Mouse (Mus musculus): ENCODE results near the gene Gale. TPM values are rescaled to one million over a fixed set of nuclear protein-coding genes. Genes with fewer than 3 reads are reported as not detected.
A peak's percentile ranks its signal among the peaks of the same experiment; 100 is the strongest.

The Gale gene
- polyA plus RNA-seq, 1 experiment from 2014 or later = 38.6 TPM

- Histone ChIP-seq H3K36me3 (replicated peaks) (peaks cover 8% of the 10 kb centered on the region), H3K27me3 (no peaks in the 10 kb centered on the region), H3K9ac (peak overlapping the region; percentile 92; the same call in 1 of the 2 replicates), H3K4me2 (peak overlapping the region; percentile 90), H3K4me3 (replicated peaks) (peak overlapping the region; percentile 86), H3K27ac (replicated peaks) (peak overlapping the region; percentile 80), H3K4me1 (replicated peaks) (peaks cover 57% of the 10 kb centered on the region), H3K9me3 (replicated peaks) (no peaks in the 10 kb centered on the region)
- peak; percentile 3; the same call in 1 of the 2 replicates for ATAC-seq (ENCODE audit: insufficient read depth)
- 64% methylated on average over 10 of the region's 10 CpGs for WGBS (ENCODE audit: insufficient replicate concordance)
Observed at GRCm38 (mm10) chr4:135945706-135946105, 17.8 kb upstream of the Gale start.

- H3K27ac ChIP-seq (replicated peaks) = peak within 1 kb of the TSS; percentile 80
- H3K4me2 ChIP-seq = peak within 1 kb of the TSS; percentile 90
- H3K4me1 ChIP-seq (replicated peaks) = peaks cover 57% of the 10 kb centered on the region
- H3K9ac ChIP-seq = peak within 1 kb of the TSS; percentile 92
- H3K9me3 ChIP-seq (replicated peaks) = no peaks in the 10 kb centered on the region
- peak within 1 kb of the TSS; percentile 86 for H3K4me3 ChIP-seq (replicated peaks)
- no peaks in the 10 kb centered on the region for H3K27me3 ChIP-seq
- peaks cover 10% of the 10 kb centered on the region for H3K36me3 ChIP-seq (replicated peaks)
- WGBS (ENCODE audit: insufficient replicate concordance) = under 1% methylated on average over 23 of the region's 23 CpGs
- peak; percentile 78 for ATAC-seq (ENCODE audit: insufficient read depth)
Observed at GRCm38 (mm10) chr4:135946278-135946658, 17.3 kb upstream of the Gale start, which contains the start of gene Hmgcl. TSS of gene Hmgcl (plus strand) at chr4:135946448.

- peaks cover 57% of the 10 kb centered on the region for H3K4me1 ChIP-seq (replicated peaks)
- H3K27ac ChIP-seq (replicated peaks) = peak overlapping the region; percentile 80
- no peaks in the 10 kb centered on the region for H3K9me3 ChIP-seq (replicated peaks)
- ATAC-seq (ENCODE audit: insufficient read depth) = peak; percentile 26
- H3K27me3 ChIP-seq = no peaks in the 10 kb centered on the region
- peak overlapping the region; percentile 92 for H3K9ac ChIP-seq
- peak overlapping the region; percentile 90 for H3K4me2 ChIP-seq
- peaks cover 15% of the 10 kb centered on the region for H3K36me3 ChIP-seq (replicated peaks)
- H3K4me3 ChIP-seq (replicated peaks) = peak overlapping the region; percentile 86
- under 1% methylated on average over 28 of the region's 28 CpGs for WGBS (ENCODE audit: insufficient replicate concordance)
Observed at GRCm38 (mm10) chr4:135946659-135947301, 16.7 kb upstream of the Gale start.

- no peaks in the 10 kb centered on the region for H3K27me3 ChIP-seq
- H3K4me1 ChIP-seq (replicated peaks) = peaks cover 52% of the 10 kb centered on the region
- H3K4me3 ChIP-seq (replicated peaks) = peak overlapping the region; percentile 2; the same call in 1 of the 2 replicates
- ATAC-seq (ENCODE audit: insufficient read depth) = no peak
- no peaks in the 10 kb centered on the region for H3K9me3 ChIP-seq (replicated peaks)
- WGBS (ENCODE audit: insufficient replicate concordance) = 77% methylated on average over 8 of the region's 8 CpGs
- peaks cover 28% of the 10 kb centered on the region for H3K36me3 ChIP-seq (replicated peaks)
- no peak overlapping the region for H3K9ac ChIP-seq
- H3K27ac ChIP-seq (replicated peaks) = no peak overlapping the region; the same call in 1 of the 2 replicates
- H3K4me2 ChIP-seq = peak overlapping the region; percentile 90
Observed at GRCm38 (mm10) chr4:135948142-135948541, 15.4 kb upstream of the Gale start.

- H3K27me3 ChIP-seq = no peaks in the 10 kb centered on the region
- no peak for ATAC-seq (ENCODE audit: insufficient read depth)
- no peak overlapping the region for H3K27ac ChIP-seq (replicated peaks)
- H3K36me3 ChIP-seq (replicated peaks) = peaks cover 37% of the 10 kb centered on the region
- no peak overlapping the region for H3K4me2 ChIP-seq
- H3K9ac ChIP-seq = no peak overlapping the region
- H3K9me3 ChIP-seq (replicated peaks) = no peaks in the 10 kb centered on the region
- peaks cover 50% of the 10 kb centered on the region for H3K4me1 ChIP-seq (replicated peaks)
- WGBS (ENCODE audit: insufficient replicate concordance) = 81% methylated on average over 10 of the region's 10 CpGs
- no peak overlapping the region for H3K4me3 ChIP-seq (replicated peaks)
Observed at GRCm38 (mm10) chr4:135949475-135949874, 14.1 kb upstream of the Gale start.

DNA sequence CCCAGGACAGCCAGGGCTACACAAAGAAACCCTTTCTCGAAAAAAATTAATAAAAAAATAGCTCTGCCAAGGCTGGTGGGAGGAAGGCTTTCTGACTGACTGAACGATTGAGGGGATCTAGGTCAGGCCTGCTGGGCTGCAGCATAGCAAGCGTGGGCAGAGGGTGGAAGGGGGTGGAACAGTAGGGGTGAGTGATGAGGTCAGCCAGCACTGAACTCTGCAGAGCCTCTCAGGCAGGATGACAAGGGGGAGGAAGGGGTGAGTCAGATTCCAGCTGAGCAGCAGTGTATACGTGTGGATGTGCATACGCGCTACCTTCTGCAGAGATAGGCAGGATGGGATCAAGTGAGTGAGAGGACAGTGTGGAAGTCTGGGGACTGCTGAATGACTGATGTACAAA, 13.6 kb upstream of the Gale start:
- Histone ChIP-seq H3K9ac (no peak overlapping the region), H3K27ac (replicated peaks) (no peak overlapping the region), H3K4me3 (replicated peaks) (no peak overlapping the region), H3K4me2 (no peak overlapping the region), H3K9me3 (replicated peaks) (no peaks in the 10 kb centered on the region), H3K4me1 (replicated peaks) (peaks cover 50% of the 10 kb centered on the region), H3K36me3 (replicated peaks) (peaks cover 41% of the 10 kb centered on the region), H3K27me3 (no peaks in the 10 kb centered on the region)
- WGBS (ENCODE audit: insufficient replicate concordance) = 60% methylated on average over 6 of the region's 6 CpGs
- ATAC-seq (ENCODE audit: insufficient read depth) = no peak

- 77% methylated on average over 6 of the region's 6 CpGs for WGBS (ENCODE audit: insufficient replicate concordance)
- Histone ChIP-seq H3K4me3 (replicated peaks) (no peak overlapping the region), H3K36me3 (replicated peaks) (peaks cover 45% of the 10 kb centered on the region), H3K9me3 (replicated peaks) (no peaks in the 10 kb centered on the region), H3K4me2 (no peak overlapping the region), H3K4me1 (replicated peaks) (peaks cover 47% of the 10 kb centered on the region), H3K9ac (no peak overlapping the region), H3K27me3 (no peaks in the 10 kb centered on the region), H3K27ac (replicated peaks) (no peak overlapping the region)
- ATAC-seq (ENCODE audit: insufficient read depth) = no peak
Observed at GRCm38 (mm10) chr4:135950365-135950764, 13.2 kb upstream of the Gale start.

- H3K4me1 ChIP-seq (replicated peaks) = peaks cover 39% of the 10 kb centered on the region
- no peak overlapping the region for H3K4me3 ChIP-seq (replicated peaks)
- no peak overlapping the region for H3K4me2 ChIP-seq
- ATAC-seq (ENCODE audit: insufficient read depth) = no peak
- 83% methylated on average over 3 of the region's 3 CpGs for WGBS (ENCODE audit: insufficient replicate concordance)
- H3K27me3 ChIP-seq = no peaks in the 10 kb centered on the region
- H3K27ac ChIP-seq (replicated peaks) = no peak overlapping the region
- peaks cover 55% of the 10 kb centered on the region for H3K36me3 ChIP-seq (replicated peaks)
- H3K9me3 ChIP-seq (replicated peaks) = no peaks in the 10 kb centered on the region
- no peak overlapping the region for H3K9ac ChIP-seq
Observed at GRCm38 (mm10) chr4:135951505-135951904, 12.0 kb upstream of the Gale start.

- no peak overlapping the region for H3K9ac ChIP-seq
- ATAC-seq (ENCODE audit: insufficient read depth) = no peak
Observed at GRCm38 (mm10) chr4:135953179-135953578, 10.3 kb upstream of the Gale start.

GRCm38 (mm10) chr4:135954241-135954640, 9.3 kb upstream of the Gale start:
- peaks cover 73% of the 10 kb centered on the region for H3K36me3 ChIP-seq (replicated peaks)
- no peaks in the 10 kb centered on the region for H3K9me3 ChIP-seq (replicated peaks)
- WGBS (ENCODE audit: insufficient replicate concordance) = 24% methylated on average over 2 of the region's 2 CpGs
- no peak overlapping the region for H3K4me2 ChIP-seq
- ATAC-seq (ENCODE audit: insufficient read depth) = no peak
- no peak overlapping the region for H3K9ac ChIP-seq
- no peaks in the 10 kb centered on the region for H3K27me3 ChIP-seq
- H3K4me1 ChIP-seq (replicated peaks) = peaks cover 35% of the 10 kb centered on the region
- no peak overlapping the region for H3K4me3 ChIP-seq (replicated peaks)
- 0 out of 2 replicates have a peak overlapping the region, but pooled peaks have one; percentile 33 for H3K27ac ChIP-seq (replicated peaks)

More at GRCm38 (mm10) chr4:135953179-135953578, 10.3 kb upstream of the Gale start:
- no peaks in the 10 kb centered on the region for H3K9me3 ChIP-seq (replicated peaks)
- H3K4me3 ChIP-seq (replicated peaks) = no peak overlapping the region
- no peaks in the 10 kb centered on the region for H3K27me3 ChIP-seq
- H3K27ac ChIP-seq (replicated peaks) = no peak overlapping the region
- 61% methylated on average over 3 of the region's 3 CpGs for WGBS (ENCODE audit: insufficient replicate concordance)
- H3K36me3 ChIP-seq (replicated peaks) = peaks cover 66% of the 10 kb centered on the region
- H3K4me2 ChIP-seq = no peak overlapping the region
- peaks cover 34% of the 10 kb centered on the region for H3K4me1 ChIP-seq (replicated peaks)

- H3K27me3 ChIP-seq = no peaks in the 10 kb centered on the region
- peaks cover 34% of the 10 kb centered on the region for H3K4me1 ChIP-seq (replicated peaks)
- H3K27ac ChIP-seq (replicated peaks) = 0 out of 2 replicates have a peak overlapping the region, but pooled peaks have one; percentile 29
- ATAC-seq (ENCODE audit: insufficient read depth) = no peak
- H3K9me3 ChIP-seq (replicated peaks) = no peaks in the 10 kb centered on the region
- peaks cover 84% of the 10 kb centered on the region for H3K36me3 ChIP-seq (replicated peaks)
- no peak overlapping the region for H3K9ac ChIP-seq
- H3K4me3 ChIP-seq (replicated peaks) = no peak overlapping the region
- no peak overlapping the region for H3K4me2 ChIP-seq
- 77% methylated on average over 9 of the region's 9 CpGs for WGBS (ENCODE audit: insufficient replicate concordance)
Observed at GRCm38 (mm10) chr4:135955886-135956285, 7.6 kb upstream of the Gale start.

All from liver, embryonic 15.5 days (tissue).